ENCODE assay signal across 9 mouse cellular contexts in the genomic region with DNA sequence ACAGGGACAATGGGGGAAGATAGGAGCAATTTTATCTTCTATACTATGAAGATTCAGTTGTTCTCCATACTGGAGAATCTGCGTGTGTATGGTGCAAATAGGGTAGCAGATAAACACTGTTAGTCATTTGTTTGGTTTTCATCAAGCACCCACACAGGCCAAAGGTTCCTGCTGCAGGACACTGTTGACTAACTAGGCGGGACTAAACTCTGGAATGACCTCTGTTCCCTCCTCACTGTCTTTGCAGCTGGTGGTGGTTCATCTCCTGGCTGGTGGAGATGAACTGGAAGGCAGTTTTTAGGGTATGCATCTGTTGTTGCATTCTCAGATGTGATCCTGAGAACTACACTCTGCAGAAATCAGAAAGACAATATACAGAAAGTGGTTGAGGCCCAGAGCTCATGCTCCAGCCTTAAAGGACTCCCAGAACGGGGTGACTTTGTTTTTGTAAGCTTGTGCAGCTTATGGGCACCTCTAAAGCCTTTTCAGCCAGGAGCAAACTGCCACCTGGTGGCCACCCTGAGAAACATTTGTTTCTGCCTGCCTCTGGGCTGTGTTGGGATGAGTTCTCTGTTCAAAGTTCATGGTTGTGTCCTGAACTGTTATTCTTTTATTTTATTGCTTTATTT. TPM values are rescaled to one million over a fixed set of nuclear protein-coding genes. Genes with fewer than 3 reads are reported as not detected.
DNase-seq lines count a peak whose midpoint lies in the region; ATAC-seq and TF ChIP-seq lines count a peak whose summit lies in the region.
"Not testable (repeated sequence)": the region's sequence is repeated elsewhere in the genome, so short reads cannot be mapped to it uniquely, and the experiment has no call there.
"Had no signal": no experiment of that assay in that cellular context is flagged by ENCODE, and none has a peak within 500 bp of the region (broad histone marks: within the 10 kb centered on the region; RNA-seq: fewer than 3 reads in every experiment).

No protein-coding gene starts in this region.

- not testable (repeated sequence) for H3K4me3 ChIP-seq in forebrain, embryonic 14.5 days (ENCODE audit: low read depth, low read length); hindbrain, embryonic 14.5 days (replicated peaks; ENCODE audit: low read length); liver, postnatal 0 days (ENCODE audit: low read depth, low read length); neural tube, embryonic 12.5 days

- WGBS in forebrain, embryonic 14.5 days: 44% methylated on average over 3 of the region's 3 CpGs
- 46% methylated on average over 3 of the region's 3 CpGs for WGBS in hindbrain, embryonic 14.5 days
- WGBS in liver, postnatal 0 days (ENCODE audit: insufficient replicate concordance): 31% methylated on average over 3 of the region's 3 CpGs
- 37% methylated on average over 3 of the region's 3 CpGs for WGBS in neural tube, embryonic 12.5 days

- not testable (repeated sequence) for H3K4me2 ChIP-seq in forebrain, embryonic 14.5 days (ENCODE audit: low read length); hindbrain, embryonic 14.5 days (replicated peaks); liver, postnatal 0 days (ENCODE audit: low read depth, low read length); neural tube, embryonic 12.5 days (replicated peaks)

- H3K27ac ChIP-seq in forebrain, embryonic 14.5 days (ENCODE audit: low read depth, low read length); hindbrain, embryonic 14.5 days; neural tube, embryonic 12.5 days: not testable (repeated sequence)
- H3K27ac ChIP-seq in liver, postnatal 0 days (ENCODE audit: low read depth): peak overlapping the region; percentile 78

- not testable (repeated sequence) for H3K9me3 ChIP-seq in forebrain, embryonic 14.5 days (replicated peaks; ENCODE audit: control insufficient read depth, low read length); hindbrain, embryonic 14.5 days (ENCODE audit: control insufficient read depth, low read length); liver, postnatal 0 days (ENCODE audit: low read length); neural tube, embryonic 12.5 days

- not testable (repeated sequence) for TF ChIP-seq EP300 in liver, postnatal 0 days (IDR thresholded peaks at IDR 0.05; ENCODE audit: low read depth)

- ATAC-seq in forebrain, embryonic 14.5 days: peak; percentile 53; the same call in 1 of the 2 replicates
- ATAC-seq in hindbrain, embryonic 14.5 days (ENCODE audit: low FRiP score): 0 out of 2 replicates have a peak, but pooled peaks have one; percentile 44
- ATAC-seq in liver, postnatal 0 days: peak; percentile 83
- ATAC-seq in neural tube, embryonic 12.5 days (ENCODE audit: low FRiP score, low read depth): 0 out of 2 replicates have a peak, but pooled peaks have one; percentile 18

- not testable (repeated sequence) for H3K27me3 ChIP-seq in forebrain, embryonic 14.5 days (replicated peaks; ENCODE audit: control insufficient read depth, insufficient read depth, low read length); hindbrain, embryonic 14.5 days (ENCODE audit: control insufficient read depth, insufficient read depth, low read length); liver, postnatal 0 days (ENCODE audit: insufficient read depth, low read length); neural tube, embryonic 12.5 days (replicated peaks)

- peak; percentile 22; the same call in 1 of the 2 replicates for TF ChIP-seq CTCF in brain, embryonic 14.5 days (IDR thresholded peaks at IDR 0.05; ENCODE audit: borderline replicate concordance, extremely low read depth, insufficient read depth, insufficient read length)
- TF ChIP-seq CTCF in liver, postnatal 0 days (IDR thresholded peaks at IDR 0.05; ENCODE audit: low read depth): peak; percentile 76

- not testable (repeated sequence) for TF ChIP-seq POLR2A in brain, embryonic 14.5 days (IDR thresholded peaks at IDR 0.05; ENCODE audit: borderline replicate concordance, extremely low read depth, insufficient read depth, insufficient read length, poor library complexity, severe bottlenecking)

- H3K4me1 ChIP-seq in forebrain, embryonic 14.5 days (ENCODE audit: control insufficient read depth, insufficient read depth, low read length); hindbrain, embryonic 14.5 days (replicated peaks; ENCODE audit: control insufficient read depth, insufficient read depth, low read length); neural tube, embryonic 12.5 days: not testable (repeated sequence)
- peaks cover 14% of the 10 kb centered on the region for H3K4me1 ChIP-seq in liver, postnatal 0 days (ENCODE audit: insufficient read depth)

- not testable (repeated sequence) for H3K9ac ChIP-seq in forebrain, embryonic 14.5 days (ENCODE audit: low read length); hindbrain, embryonic 14.5 days; liver, postnatal 0 days (replicated peaks); neural tube, embryonic 12.5 days

- not testable (repeated sequence) for H3K36me3 ChIP-seq in forebrain, embryonic 14.5 days (ENCODE audit: control insufficient read depth, insufficient read depth, low read length); hindbrain, embryonic 14.5 days (replicated peaks; ENCODE audit: control insufficient read depth, insufficient read depth); liver, postnatal 0 days (replicated peaks; ENCODE audit: insufficient read depth, low read length); neural tube, embryonic 12.5 days

- peak; percentile 71 for DNase-seq in CD4-positive helper T cell, adult 2 months (ENCODE audit: low read depth, low spot score)
- peak; percentile 57 for DNase-seq in brain, embryonic 14.5 days (ENCODE audit: low read depth)
- DNase-seq in forebrain, embryonic 14.5 days (ENCODE audit: low spot score): peak; percentile 52
- peak; percentile 51 for DNase-seq in hindbrain, embryonic 14.5 days (ENCODE audit: low spot score)
- DNase-seq in layer of hippocampus, adult 11-12 months (ENCODE audit: low spot score): peak; percentile 58
- peak; percentile 63 for DNase-seq in liver, postnatal 0 days
- DNase-seq in spleen, postnatal 4 days (ENCODE audit: low spot score in 2 of 2): peak; percentile 69 to 84

RNA-seq across cellular contexts. Expression of a gene that starts 2.5 kb away (rescaled TPM):
- 5.4 and 9.9 TPM in 2 replicates for polyA plus RNA-seq in brain, embryonic 14.5 days (2012; rRNA removed)
- 4.5 and 5.6 TPM in 2 replicates for polyA plus RNA-seq in forebrain, embryonic 14.5 days (2014; fragmentation: Nextera tagmentation; extraction: Ambion mirVana)
- 3.0 and 4.1 TPM in 2 replicates for polyA plus RNA-seq in hindbrain, embryonic 14.5 days (2014; fragmentation: Nextera tagmentation; extraction: Ambion mirVana)
- 113 and 120 TPM in 2 replicates for polyA plus RNA-seq in liver, postnatal 0 days (2015; fragmentation: Nextera tagmentation; extraction: Ambion mirVana)
- polyA plus RNA-seq in neural tube, embryonic 12.5 days (2016; fragmentation: Nextera tagmentation; extraction: Ambion mirVana): 3.6 and 4.0 TPM in 2 replicates

RNA-seq across cellular contexts. Expression of a gene that starts 7.4 kb away (rescaled TPM):
- polyA plus RNA-seq in brain, embryonic 14.5 days (2012; rRNA removed): 6.5 and 8.0 TPM in 2 replicates
- 6.2 and 7.1 TPM in 2 replicates for polyA plus RNA-seq in forebrain, embryonic 14.5 days (2014; fragmentation: Nextera tagmentation; extraction: Ambion mirVana)
- 7.2 and 8.0 TPM in 2 replicates for polyA plus RNA-seq in hindbrain, embryonic 14.5 days (2014; fragmentation: Nextera tagmentation; extraction: Ambion mirVana)
- 16.2 and 17.1 TPM in 2 replicates for polyA plus RNA-seq in liver, postnatal 0 days (2015; fragmentation: Nextera tagmentation; extraction: Ambion mirVana)
- polyA plus RNA-seq in neural tube, embryonic 12.5 days (2016; fragmentation: Nextera tagmentation; extraction: Ambion mirVana): 7.4 and 7.7 TPM in 2 replicates

RNA-seq across cellular contexts. Expression of a gene that starts 7.6 kb away (rescaled TPM):
- not detected in 2 replicates for polyA plus RNA-seq in brain, embryonic 14.5 days (2012; rRNA removed)
- polyA plus RNA-seq in forebrain, embryonic 14.5 days (2014; fragmentation: Nextera tagmentation; extraction: Ambion mirVana): not detected in 2 replicates
- polyA plus RNA-seq in hindbrain, embryonic 14.5 days (2014; fragmentation: Nextera tagmentation; extraction: Ambion mirVana): not detected in 2 replicates
- not detected in 2 replicates for polyA plus RNA-seq in liver, postnatal 0 days (2015; fragmentation: Nextera tagmentation; extraction: Ambion mirVana)
- polyA plus RNA-seq in neural tube, embryonic 12.5 days (2016; fragmentation: Nextera tagmentation; extraction: Ambion mirVana): not detected in 2 replicates
- polyA plus RNA-seq: neural tube, embryonic 11.5 days had no signal

RNA-seq across cellular contexts. Expression of a gene that starts 14.8 kb away (rescaled TPM):
- 0.08 and 0.19 TPM in 2 replicates for polyA plus RNA-seq in brain, embryonic 14.5 days (2012; rRNA removed)
- polyA plus RNA-seq in forebrain, embryonic 14.5 days (2014; fragmentation: Nextera tagmentation; extraction: Ambion mirVana): 2.3 and 4.8 TPM in 2 replicates
- polyA plus RNA-seq in hindbrain, embryonic 14.5 days (2014; fragmentation: Nextera tagmentation; extraction: Ambion mirVana): 9.1 and 11.7 TPM in 2 replicates
- 4.6 and 5.4 TPM in 2 replicates for polyA plus RNA-seq in liver, postnatal 0 days (2015; fragmentation: Nextera tagmentation; extraction: Ambion mirVana)
- 4.5 and 5.2 TPM in 2 replicates for polyA plus RNA-seq in neural tube, embryonic 12.5 days (2016; fragmentation: Nextera tagmentation; extraction: Ambion mirVana)

RNA-seq across cellular contexts. Expression of a gene that starts 23.0 kb away (rescaled TPM):
- polyA plus RNA-seq in brain, embryonic 14.5 days (2012; rRNA removed): 0.06 TPM in 1 of 2 replicates, not detected in the other
- not detected in 2 replicates for polyA plus RNA-seq in forebrain, embryonic 14.5 days (2014; fragmentation: Nextera tagmentation; extraction: Ambion mirVana)
- 0.25 TPM in 1 of 2 replicates, not detected in the other for polyA plus RNA-seq in hindbrain, embryonic 14.5 days (2014; fragmentation: Nextera tagmentation; extraction: Ambion mirVana)
- polyA plus RNA-seq in liver, postnatal 0 days (2015; fragmentation: Nextera tagmentation; extraction: Ambion mirVana): 0.12 TPM in 1 of 2 replicates, not detected in the other
- polyA plus RNA-seq in neural tube, embryonic 12.5 days (2016; fragmentation: Nextera tagmentation; extraction: Ambion mirVana): not detected in 2 replicates
- polyA plus RNA-seq: neural tube, embryonic 11.5 days had no signal

Comparison
In these comparisons a context has a peak if more than half of its experiments do, and no peak if none do; other contexts are left out.
1. ATAC-seq: peak in every context shown above with its lines; median percentile 83 in liver, postnatal 0 days; 53 in forebrain, embryonic 14.5 days; 44 in hindbrain, embryonic 14.5 days; 18 in neural tube, embryonic 12.5 days.
2. RNA of a gene that starts 2.5 kb away (polyA plus RNA-seq): 113 to 120 TPM in liver, postnatal 0 days; 4.5 to 5.6 TPM in forebrain, embryonic 14.5 days, 5.4 to 9.9 TPM in brain, embryonic 14.5 days, 3.6 to 4.0 TPM in neural tube, embryonic 12.5 days and 3.0 to 4.1 TPM in hindbrain, embryonic 14.5 days; every median in the first group is over 10 times any median in the second.
3. Peak in every context shown above with its lines, with median percentiles within 50 percentile points of each other: DNase-seq.